Mouse (Mus musculus) forebrain, postnatal 0 days (tissue): ENCODE results near the gene Nipa1. TPM values are rescaled to one million over a fixed set of nuclear protein-coding genes. Genes with fewer than 3 reads are reported as not detected.

Source experiments
- ATAC-seq: fragments of 200-750 bp; cut with Nextera tagmentation; 2 replicates; pipeline ENCODE4 v1.8.0; 2017; ENCODE audit warnings: mild to moderate bottlenecking, moderate library complexity
- DNase-seq: peaks from one replicate; pipeline ENCODE4 v3.0.0-alpha.2; 2015
- H3K27ac ChIP-seq: fragments of 300-500 bp; sonication (generic); 2 replicates; pipeline ENCODE4 v1.5.1; 2014; ENCODE audit warnings: low read depth, mild to moderate bottlenecking, antibody characterized with exemption, low read length, moderate library complexity, mixed read lengths
- H3K27me3 ChIP-seq: fragments of 300-500 bp; sonication (generic); 2 replicates; pipeline ENCODE4 v1.6.1; 2014; ENCODE audit warnings: mild to moderate bottlenecking, low read length, mixed read lengths; ENCODE audit not compliant: insufficient read depth
- H3K36me3 ChIP-seq: fragments of 300-500 bp; sonication (generic); 2 replicates; pipeline ENCODE4 v1.6.1; 2014; ENCODE audit warnings: mild to moderate bottlenecking, moderate library complexity; ENCODE audit not compliant: insufficient read depth
- H3K4me1 ChIP-seq: fragments of 300-500 bp; sonication (generic); 2 replicates; pipeline ENCODE4 v1.6.1; 2014; ENCODE audit warnings: antibody characterized with exemption; ENCODE audit not compliant: insufficient read depth
- H3K4me2 ChIP-seq: fragments of 300-500 bp; sonication (generic); 2 replicates; pipeline ENCODE4 v1.6.1; 2014; ENCODE audit warnings: low read depth, mild to moderate bottlenecking, moderate library complexity
- H3K4me3 ChIP-seq: fragments of 300-500 bp; sonication (generic); 2 replicates; pipeline ENCODE4 v1.5.1; 2014; ENCODE audit warnings: low read depth, low read length, mixed read lengths
- H3K9ac ChIP-seq: fragments of 300-500 bp; sonication (generic); 2 replicates; pipeline ENCODE4 v1.6.1; 2014; ENCODE audit warnings: mild to moderate bottlenecking
- H3K9me3 ChIP-seq: fragments of 300-500 bp; sonication (generic); 2 replicates; pipeline ENCODE4 v1.6.1; 2016; ENCODE audit warnings: low read length
- CTCF ChIP-seq: sonication (generic); IDR thresholded peaks from 2 replicates; pipeline ENCODE4 v1.5.1; 2016; ENCODE audit warnings: antibody characterized with exemption, control low read depth, low read depth
- WGBS: fragments of 180-500 bp; shearing (Covaris S2); extraction: QIAGEN DNeasy Blood & Tissue Kit; methylation state at CpG from one replicate; pipeline ENCODE4 v1.1.7; 2014; 5-methylcytosine and 5-hydroxymethylcytosine counted together
- polyA plus RNA-seq: library from polyadenylated mRNA; unstranded; fragments of >200 nt; fragmentation: Nextera tagmentation; extraction: Ambion mirVana; gene quantifications from 2 replicates; pipeline ENCODE4 v1.2.1, GENCODE M21; 2015
- total RNA-seq: library from RNA; depleted of rRNA; stranded (reverse); fragments of >200 nt; gene quantifications from 2 replicates; pipeline ENCODE4 v1.2.3, GENCODE M21; 2014; rRNA removed

Gene Nipa1
- total and polyA plus RNA-seq, 2 experiments from 2014 or later = 33.6 to 51.2 TPM

- TF ChIP-seq CTCF = no peak
- no peaks in the 10 kb centered on the region for H3K9me3 ChIP-seq
- no peak overlapping the region for H3K9ac ChIP-seq
- peaks cover 13% of the 10 kb centered on the region for H3K36me3 ChIP-seq
- no peak overlapping the region for H3K27ac ChIP-seq
- no peak for ATAC-seq
- H3K4me1 ChIP-seq = no peaks in the 10 kb centered on the region
- no peak for DNase-seq
- H3K27me3 ChIP-seq = no peaks in the 10 kb centered on the region
- H3K4me3 ChIP-seq = no peak overlapping the region
- 97% methylated on average over 2 of the region's 2 CpGs for WGBS
- no peak overlapping the region for H3K4me2 ChIP-seq
These were observed 84.7 kb downstream of the Nipa1 start for GRCm38 (mm10) chr7:55935025-55935424.

GRCm38 (mm10) chr7:55928649-55929048 is 91.1 kb downstream of the Nipa1 start:
- TF ChIP-seq CTCF = no peak

More at GRCm38 (mm10) chr7:55928649-55929048, 91.1 kb downstream of the Nipa1 start:
- H3K9me3 ChIP-seq = no peaks in the 10 kb centered on the region
- no peak overlapping the region for H3K4me3 ChIP-seq
- WGBS = 80% methylated on average over 2 of the region's 2 CpGs
- H3K9ac ChIP-seq = no peak overlapping the region
- no peaks in the 10 kb centered on the region for H3K27me3 ChIP-seq
- no peak overlapping the region for H3K4me2 ChIP-seq
- DNase-seq (no peak), ATAC-seq (no peak)
- no peaks in the 10 kb centered on the region for H3K4me1 ChIP-seq
- H3K27ac ChIP-seq = no peak overlapping the region
- peaks cover 52% of the 10 kb centered on the region for H3K36me3 ChIP-seq

Other genes with a start within 250 kb of the Nipa1 start
- gene Tubgcp5, start 225.8 kb downstream of the Nipa1 start, total RNA-seq = 22.3 and 27.4 TPM in 2 replicates
- 14.8 and 21.1 TPM in 2 replicates for gene Tubgcp5, start 225.8 kb downstream of the Nipa1 start, polyA plus RNA-seq
- gene Cyfip1, start 178.2 kb downstream of the Nipa1 start, total RNA-seq = 42.2 and 43.3 TPM in 2 replicates
- 27.9 and 41.7 TPM in 2 replicates for gene Cyfip1, start 178.2 kb downstream of the Nipa1 start, polyA plus RNA-seq
- gene Nipa2, start 57.5 kb downstream of the Nipa1 start, total RNA-seq = 41.2 and 43.0 TPM in 2 replicates
- 31.1 and 36.7 TPM in 2 replicates for gene Nipa2, start 57.5 kb downstream of the Nipa1 start, polyA plus RNA-seq
- 72.8 and 85.4 TPM in 2 replicates for gene Herc2, start 30.2 kb upstream of the Nipa1 start, total RNA-seq
- gene Herc2, start 30.2 kb upstream of the Nipa1 start, polyA plus RNA-seq = 29.0 and 38.4 TPM in 2 replicates
- gene Oca2, start 219.8 kb upstream of the Nipa1 start, total RNA-seq = 0.86 and 1.8 TPM in 2 replicates
- gene Oca2, start 219.8 kb upstream of the Nipa1 start, polyA plus RNA-seq = 2.2 and 2.3 TPM in 2 replicates